Mouse (Mus musculus): ENCODE data around the gene Olfml2b. TPM values are rescaled to one million over a fixed set of nuclear protein-coding genes. Genes with fewer than 3 reads are reported as not detected.

The Olfml2b gene
- 1 to 10 TPM; 5.1 to 5.2 TPM for total RNA-seq (2021)
- long read RNA-seq, experiment 1, transcript Olfml2b-201 (8 exons, 3,095 nt), result major isoform, 13 of 14 reads
- long read RNA-seq, experiment 1, partial matches to known transcripts, result 1 of 14 reads
- long read RNA-seq, experiment 1, other reads (novel, unspliced or antisense), result 0 of 14 reads
- long read RNA-seq, experiment 2, transcript Olfml2b-201 (8 exons, 3,095 nt), result major isoform, 7 of 11 reads
- long read RNA-seq, experiment 2, partial matches to known transcripts, result 1 of 11 reads
- long read RNA-seq, experiment 2, other reads (novel, unspliced or antisense), result 3 of 11 reads

- peak; percentile 74 to 77 for DNase-seq (ENCODE audit: low spot score in 2 of 2)
Observed at GRCm38 (mm10) chr1:170644255-170645205, at the start of gene Olfml2b. TSS of gene Olfml2b (plus strand) at chr1:170644532.

GRCm38 (mm10) chr1:170594575-170594974 is 49.8 kb upstream of the Olfml2b start:
- DNase-seq (ENCODE audit: low spot score in 2 of 2), result no peak

GRCm38 (mm10) chr1:170605228-170606001 is 38.9 kb upstream of the Olfml2b start:
- DNase-seq (ENCODE audit: low spot score in 2 of 2), result no peak

- DNase-seq (ENCODE audit: low spot score in 2 of 2), result no peak
Observed at GRCm38 (mm10) chr1:170607231-170607917, 37.0 kb upstream of the Olfml2b start.

- DNase-seq (ENCODE audit: low spot score in 2 of 2), result no peak
Observed at GRCm38 (mm10) chr1:170608461-170609071, 35.8 kb upstream of the Olfml2b start.

- DNase-seq (ENCODE audit: low spot score in 2 of 2), result no peak
Observed at GRCm38 (mm10) chr1:170609872-170610271, 34.5 kb upstream of the Olfml2b start.

- no peak for DNase-seq (ENCODE audit: low spot score in 2 of 2)
Observed at GRCm38 (mm10) chr1:170610289-170610688, 34.0 kb upstream of the Olfml2b start.

GRCm38 (mm10) chr1:170610695-170611094 is 33.6 kb upstream of the Olfml2b start:
- no peak for DNase-seq (ENCODE audit: low spot score in 2 of 2)

- no peak for DNase-seq (ENCODE audit: low spot score in 2 of 2)
Observed at GRCm38 (mm10) chr1:170611631-170612030, 32.7 kb upstream of the Olfml2b start.

- peak; percentile 52 to 57 for DNase-seq (ENCODE audit: low spot score in 2 of 2)
Observed at GRCm38 (mm10) chr1:170612968-170613872, 31.1 kb upstream of the Olfml2b start.

- no peak for DNase-seq (ENCODE audit: low spot score in 2 of 2)
Observed at GRCm38 (mm10) chr1:170619686-170620374, 24.5 kb upstream of the Olfml2b start.

- DNase-seq (ENCODE audit: low spot score in 2 of 2), result no peak
Observed at GRCm38 (mm10) chr1:170622934-170623333, 21.4 kb upstream of the Olfml2b start.

- DNase-seq (ENCODE audit: low spot score in 2 of 2), result no peak
Observed at GRCm38 (mm10) chr1:170623432-170623831, 20.9 kb upstream of the Olfml2b start.

- DNase-seq (ENCODE audit: low spot score in 2 of 2), result no peak
Observed at GRCm38 (mm10) chr1:170630489-170630888, 13.8 kb upstream of the Olfml2b start.

- DNase-seq (ENCODE audit: low spot score in 2 of 2), result no peak
Observed at GRCm38 (mm10) chr1:170631571-170631970, 12.8 kb upstream of the Olfml2b start.

- peak; percentile 72 to 74 for DNase-seq (ENCODE audit: low spot score in 2 of 2)
Observed at GRCm38 (mm10) chr1:170632385-170632784, 11.9 kb upstream of the Olfml2b start.

GRCm38 (mm10) chr1:170632856-170633255 is 11.5 kb upstream of the Olfml2b start:
- no peak for DNase-seq (ENCODE audit: low spot score in 2 of 2)

- DNase-seq (ENCODE audit: low spot score in 2 of 2), result no peak
Observed at GRCm38 (mm10) chr1:170638941-170639340, 5.4 kb upstream of the Olfml2b start.
